Mouse (Mus musculus): ENCODE measurements at regions not wholly inside any gene's neighbourhood (a gene's known extent, or its start where the extent isn't known, plus 50 kb on each side); places are given as distances from the start of the nearest gene placed in this dataset.

GRCm38 (mm10) chr11:84692638-84693037 lies 126.7 kb downstream of the Mrm1 start:
- 5% methylated on average over 10 of the region's 10 CpGs for WGBS
- TF ChIP-seq CTCF (IDR thresholded peaks at IDR 0.05) = no peak
- TF ChIP-seq EP300 (IDR thresholded peaks at IDR 0.05; ENCODE audit: insufficient read depth, low read depth, low read length) = no peak
- TF ChIP-seq POLR2A (IDR thresholded peaks at IDR 0.05; ENCODE audit: insufficient read depth, low read depth, low read length) = no peak
- DNase-seq = no peak

GRCm38 (mm10) chr11:84691410-84692148 lies 127.7 kb downstream of the Mrm1 start:
- Histone ChIP-seq H3K36me3 (ENCODE audit: control insufficient read depth, insufficient read depth, low read length) (no peaks in the 10 kb centered on the region), H3K27ac (no peak overlapping the region), H3K27me3 (ENCODE audit: control insufficient read depth, insufficient read depth, low read length) (no peaks in the 10 kb centered on the region), H3K4me3 (no peak overlapping the region), H3K9ac (ENCODE audit: low read depth, low read length) (no peak overlapping the region), H3K4me1 (ENCODE audit: control insufficient read depth, insufficient read depth, low read length) (no peaks in the 10 kb centered on the region), H3K79me2 (replicated peaks; ENCODE audit: control insufficient read depth, insufficient read depth, low read length) (no peaks in the 10 kb centered on the region)
- WGBS = 75% methylated on average over 3 of the region's 3 CpGs
- intact Hi-C loops (cut with DNase I) = no loop called here
- TF ChIP-seq CTCF (IDR thresholded peaks at IDR 0.05) (no peak), EP300 (IDR thresholded peaks at IDR 0.05; ENCODE audit: insufficient read depth, low read depth, low read length) (no peak), POLR2A (IDR thresholded peaks at IDR 0.05; ENCODE audit: insufficient read depth, low read depth, low read length) (no peak)
- DNase-seq = no peak

More at GRCm38 (mm10) chr11:84692638-84693037, 126.7 kb downstream of the Mrm1 start:
- Histone ChIP-seq H3K79me2 (replicated peaks; ENCODE audit: control insufficient read depth, insufficient read depth, low read length) (no peaks in the 10 kb centered on the region), H3K9ac (ENCODE audit: low read depth, low read length) (no peak overlapping the region), H3K27ac (no peak overlapping the region), H3K4me1 (ENCODE audit: control insufficient read depth, insufficient read depth, low read length) (no peaks in the 10 kb centered on the region), H3K36me3 (ENCODE audit: control insufficient read depth, insufficient read depth, low read length) (no peaks in the 10 kb centered on the region), H3K27me3 (ENCODE audit: control insufficient read depth, insufficient read depth, low read length) (no peaks in the 10 kb centered on the region), H3K4me3 (no peak overlapping the region)
- intact Hi-C loops (cut with DNase I) = no loop called here

- no peak overlapping the region for H3K27ac ChIP-seq
- no peak for TF ChIP-seq EP300 (IDR thresholded peaks at IDR 0.05; ENCODE audit: insufficient read depth, low read depth, low read length)
- TF ChIP-seq CTCF (IDR thresholded peaks at IDR 0.05) = no peak
- no peak for TF ChIP-seq POLR2A (IDR thresholded peaks at IDR 0.05; ENCODE audit: insufficient read depth, low read depth, low read length)
- H3K4me3 ChIP-seq = no peak overlapping the region
- no peaks in the 10 kb centered on the region for H3K79me2 ChIP-seq (replicated peaks; ENCODE audit: control insufficient read depth, insufficient read depth, low read length)
- H3K36me3 ChIP-seq (ENCODE audit: control insufficient read depth, insufficient read depth, low read length) = no peaks in the 10 kb centered on the region
- H3K27me3 ChIP-seq (ENCODE audit: control insufficient read depth, insufficient read depth, low read length) = no peaks in the 10 kb centered on the region
- intact Hi-C loops (cut with DNase I) = no loop called here
- no peaks in the 10 kb centered on the region for H3K4me1 ChIP-seq (ENCODE audit: control insufficient read depth, insufficient read depth, low read length)
- DNase-seq = no peak
- 88% methylated on average over 9 of the region's 9 CpGs for WGBS
- H3K9ac ChIP-seq (ENCODE audit: low read depth, low read length) = no peak overlapping the region
Observed at GRCm38 (mm10) chr11:84686473-84686872, 132.8 kb downstream of the Mrm1 start.

- no peak for DNase-seq
- intact Hi-C loops (cut with DNase I) = no loop called here
- no peak overlapping the region for H3K4me3 ChIP-seq
- 59% methylated on average over 3 of the region's 3 CpGs for WGBS
- no peaks in the 10 kb centered on the region for H3K36me3 ChIP-seq (ENCODE audit: control insufficient read depth, insufficient read depth, low read length)
- H3K9ac ChIP-seq (ENCODE audit: low read depth, low read length) = no peak overlapping the region
- no peaks in the 10 kb centered on the region for H3K79me2 ChIP-seq (replicated peaks; ENCODE audit: control insufficient read depth, insufficient read depth, low read length)
- no peaks in the 10 kb centered on the region for H3K4me1 ChIP-seq (ENCODE audit: control insufficient read depth, insufficient read depth, low read length)
- no peaks in the 10 kb centered on the region for H3K27me3 ChIP-seq (ENCODE audit: control insufficient read depth, insufficient read depth, low read length)
- no peak overlapping the region for H3K27ac ChIP-seq
- no peak for TF ChIP-seq CTCF (IDR thresholded peaks at IDR 0.05)
- no peak for TF ChIP-seq POLR2A (IDR thresholded peaks at IDR 0.05; ENCODE audit: insufficient read depth, low read depth, low read length)
- TF ChIP-seq EP300 (IDR thresholded peaks at IDR 0.05; ENCODE audit: insufficient read depth, low read depth, low read length) = no peak
Observed at GRCm38 (mm10) chr11:84684325-84684724, 135.0 kb downstream of the Mrm1 start.

- Histone ChIP-seq H3K79me2 (replicated peaks; ENCODE audit: control insufficient read depth, insufficient read depth, low read length) (no peaks in the 10 kb centered on the region), H3K4me3 (no peak overlapping the region), H3K9ac (ENCODE audit: low read depth, low read length) (no peak overlapping the region), H3K36me3 (ENCODE audit: control insufficient read depth, insufficient read depth, low read length) (no peaks in the 10 kb centered on the region), H3K27me3 (ENCODE audit: control insufficient read depth, insufficient read depth, low read length) (no peaks in the 10 kb centered on the region), H3K27ac (no peak overlapping the region), H3K4me1 (ENCODE audit: control insufficient read depth, insufficient read depth, low read length) (no peaks in the 10 kb centered on the region)
- intact Hi-C loops (cut with DNase I) = no loop called here
- TF ChIP-seq EP300 (IDR thresholded peaks at IDR 0.05; ENCODE audit: insufficient read depth, low read depth, low read length) (no peak), POLR2A (IDR thresholded peaks at IDR 0.05; ENCODE audit: insufficient read depth, low read depth, low read length) (no peak), CTCF (IDR thresholded peaks at IDR 0.05) (no peak)
- no peak for DNase-seq
- 86% methylated on average over 13 of the region's 13 CpGs for WGBS
Observed at GRCm38 (mm10) chr11:84682931-84683330, 136.4 kb downstream of the Mrm1 start.

GRCm38 (mm10) chr11:84676377-84677078 lies 142.8 kb downstream of the Mrm1 start:
- Histone ChIP-seq H3K36me3 (ENCODE audit: control insufficient read depth, insufficient read depth, low read length) (no peaks in the 10 kb centered on the region), H3K4me3 (no peak overlapping the region), H3K9ac (ENCODE audit: low read depth, low read length) (no peak overlapping the region), H3K79me2 (replicated peaks; ENCODE audit: control insufficient read depth, insufficient read depth, low read length) (no peaks in the 10 kb centered on the region), H3K27ac (no peak overlapping the region), H3K4me1 (ENCODE audit: control insufficient read depth, insufficient read depth, low read length) (no peaks in the 10 kb centered on the region), H3K27me3 (ENCODE audit: control insufficient read depth, insufficient read depth, low read length) (peaks cover 3% of the 10 kb centered on the region; the same call in 1 of the 2 replicates)
- WGBS = 43% methylated on average over 18 of the region's 18 CpGs
- no peak for DNase-seq
- intact Hi-C loops (cut with DNase I) = no loop called here
- TF ChIP-seq CTCF (IDR thresholded peaks at IDR 0.05) (no peak), POLR2A (IDR thresholded peaks at IDR 0.05; ENCODE audit: insufficient read depth, low read depth, low read length) (no peak), EP300 (IDR thresholded peaks at IDR 0.05; ENCODE audit: insufficient read depth, low read depth, low read length) (no peak)

All from heart, adult 2 months (tissue).